Mouse (Mus musculus) cerebellum, postnatal 36 days (tissue): ENCODE data around the gene Marcks.
"Not testable (repeated sequence)": the region's sequence is repeated elsewhere in the genome, so short reads cannot be mapped to it uniquely, and the experiment has no call there.

Experiments
- DNase-seq, 2 experiments: peaks; one replicate each; pipeline ENCODE4 v3.0.0; 2021 to 2022; ENCODE audit warnings: mixed read lengths in 2 of 2

Gene Marcks

GRCm38 (mm10) chr10:37135951-37136751, 2.6 kb downstream of the Marcks start:
- peak; percentile 57 to 60 for DNase-seq

- no peak for DNase-seq
Measured at GRCm38 (mm10) chr10:37133876-37134708, 4.6 kb downstream of the Marcks start.

- DNase-seq, result no peak
Measured at GRCm38 (mm10) chr10:37132671-37133070, 6.0 kb downstream of the Marcks start.

- DNase-seq, result no peak
Measured at GRCm38 (mm10) chr10:37129652-37130051, 9.1 kb downstream of the Marcks start.

GRCm38 (mm10) chr10:37115329-37115728, 23.4 kb downstream of the Marcks start:
- no peak for DNase-seq

GRCm38 (mm10) chr10:37112812-37113211, 25.9 kb downstream of the Marcks start:
- no peak for DNase-seq

- no peak for DNase-seq
Measured at GRCm38 (mm10) chr10:37112362-37112761, 26.4 kb downstream of the Marcks start.

- no peak for DNase-seq
Measured at GRCm38 (mm10) chr10:37111432-37111831, 27.3 kb downstream of the Marcks start.

GRCm38 (mm10) chr10:37106871-37107627, 31.7 kb downstream of the Marcks start:
- no peak for DNase-seq

GRCm38 (mm10) chr10:37106303-37106702, 32.4 kb downstream of the Marcks start:
- DNase-seq, result no peak

GRCm38 (mm10) chr10:37102227-37103080, 36.3 kb downstream of the Marcks start:
- DNase-seq, result no peak

- DNase-seq, result no peak
Measured at GRCm38 (mm10) chr10:37101733-37102132, 37.0 kb downstream of the Marcks start.

GRCm38 (mm10) chr10:37096529-37096928, 42.2 kb downstream of the Marcks start:
- DNase-seq, result no peak

GRCm38 (mm10) chr10:37095803-37096202, 42.9 kb downstream of the Marcks start:
- no peak for DNase-seq

- no peak for DNase-seq
Measured at GRCm38 (mm10) chr10:37093306-37093705, 45.4 kb downstream of the Marcks start.

- no peak for DNase-seq
Measured at GRCm38 (mm10) chr10:37090411-37090810, 48.3 kb downstream of the Marcks start.

GRCm38 (mm10) chr10:37084071-37084470, 54.6 kb downstream of the Marcks start:
- DNase-seq, result not testable (repeated sequence)
